Mouse (Mus musculus) stomach, postnatal 0 days (tissue): ENCODE measurements around the gene Defb20. TPM values are rescaled to one million over a fixed set of nuclear protein-coding genes. Genes with fewer than 3 reads are reported as not detected.

Source experiments
- ATAC-seq: fragments of 200-750 bp; cut with Nextera tagmentation; 2 replicates; pipeline ENCODE4 v1.8.0; 2017; ENCODE audit not compliant: low FRiP score, low TSS enrichment
- DNase-seq: peaks from one replicate; pipeline ENCODE4 v3.0.0-alpha.2; 2016; ENCODE audit warnings: low spot score
- H3K27ac ChIP-seq: fragments of 300-500 bp; sonication (generic); replicated peaks from 2 replicates; pipeline ENCODE4 v1.5.1; 2014; ENCODE audit warnings: mild to moderate bottlenecking, control low read depth
- H3K27me3 ChIP-seq: fragments of 300-500 bp; sonication (generic); 2 replicates; pipeline ENCODE4 v1.6.1; 2014; ENCODE audit warnings: low read length; ENCODE audit not compliant: control insufficient read depth, insufficient read depth
- H3K36me3 ChIP-seq: fragments of 300-500 bp; sonication (generic); 2 replicates; pipeline ENCODE4 v1.6.1; 2014; ENCODE audit warnings: low read length, mixed read lengths; ENCODE audit not compliant: control insufficient read depth, insufficient read depth
- H3K4me1 ChIP-seq: fragments of 300-500 bp; sonication (generic); replicated peaks from 2 replicates; pipeline ENCODE4 v1.6.1; 2014; ENCODE audit warnings: antibody characterized with exemption; ENCODE audit not compliant: control insufficient read depth, insufficient read depth
- H3K4me2 ChIP-seq: fragments of 300-500 bp; sonication (generic); replicated peaks from 2 replicates; pipeline ENCODE4 v1.6.1; 2014; ENCODE audit warnings: low read depth, mild to moderate bottlenecking, control low read depth, moderate library complexity
- H3K4me3 ChIP-seq: fragments of 300-500 bp; sonication (generic); 2 replicates; pipeline ENCODE4 v1.5.1; 2014; ENCODE audit warnings: low read depth, low read length, control low read depth
- H3K9ac ChIP-seq: fragments of 300-500 bp; sonication (generic); 2 replicates; pipeline ENCODE4 v1.6.1; 2014; ENCODE audit warnings: mild to moderate bottlenecking, low read length, control low read depth, mixed read lengths
- H3K9me3 ChIP-seq: fragments of 300-500 bp; sonication (generic); 2 replicates; pipeline ENCODE4 v1.6.1; 2016; ENCODE audit warnings: low read length; ENCODE audit not compliant: control insufficient read depth
- CTCF ChIP-seq: IDR thresholded peaks from 2 replicates; pipeline ENCODE4 v1.5.1; 2016; ENCODE audit warnings: antibody characterized with exemption, low read depth, mild to moderate bottlenecking, moderate library complexity
- EP300 ChIP-seq: optimal IDR thresholded peaks from 2 replicates; pipeline ENCODE3; 2016; ENCODE audit warnings: antibody characterized with exemption
- WGBS: fragments of 180-500 bp; shearing (Covaris S2); extraction: QIAGEN DNeasy Blood & Tissue Kit; methylation state at CpG from one replicate; pipeline ENCODE4 v1.1.7; 2014; 5-methylcytosine and 5-hydroxymethylcytosine counted together
- polyA plus RNA-seq: library from polyadenylated mRNA; unstranded; fragments of >200 nt; fragmentation: Nextera tagmentation; extraction: Ambion mirVana; gene quantifications from 2 replicates; pipeline ENCODE4 v1.2.1, GENCODE M21; 2015

Defb20 gene
- polyA plus RNA-seq, 1 experiment from 2014 or later: not detected

GRCm38 (mm10) chr2:152481726-152482125 lies 4.9 kb downstream of the Defb20 start:
- Histone ChIP-seq H3K36me3 (no peaks in the 10 kb centered on the region), H3K27me3 (no peaks in the 10 kb centered on the region), H3K4me2 (no peak overlapping the region), H3K4me1 (no peaks in the 10 kb centered on the region), H3K9me3 (no peaks in the 10 kb centered on the region), H3K4me3 (no peak overlapping the region), H3K27ac (no peak overlapping the region), H3K9ac (no peak overlapping the region)
- no peak for DNase-seq
- no peak for TF ChIP-seq EP300
- TF ChIP-seq CTCF: no peak
- WGBS: 89% methylated on average over 7 of the region's 7 CpGs
- ATAC-seq: no peak

GRCm38 (mm10) chr2:152487024-152487423 lies 10.2 kb downstream of the Defb20 start:
- H3K4me3 ChIP-seq: no peak overlapping the region
- no peaks in the 10 kb centered on the region for H3K4me1 ChIP-seq
- no peaks in the 10 kb centered on the region for H3K9me3 ChIP-seq
- no peak overlapping the region for H3K27ac ChIP-seq
- ATAC-seq (no peak), DNase-seq (no peak)
- TF ChIP-seq EP300 (no peak), CTCF (peak; percentile 46)
- 71% methylated on average over 2 of the region's 2 CpGs for WGBS
- no peaks in the 10 kb centered on the region for H3K36me3 ChIP-seq
- no peaks in the 10 kb centered on the region for H3K27me3 ChIP-seq
- H3K4me2 ChIP-seq: no peak overlapping the region
- H3K9ac ChIP-seq: no peak overlapping the region

GRCm38 (mm10) chr2:152490038-152490437 lies 13.2 kb downstream of the Defb20 start, which contains the start of gene Defb22:
Gene Defb22 (minus strand): TSS chr2:152490138.
- no peak within 1 kb of the TSS for H3K4me2 ChIP-seq
- no peaks in the 10 kb centered on the region for H3K9me3 ChIP-seq
- DNase-seq (no peak), ATAC-seq (no peak)
- no peak within 1 kb of the TSS for H3K4me3 ChIP-seq
- TF ChIP-seq EP300 (no peak), CTCF (no peak)
- no peaks in the 10 kb centered on the region for H3K36me3 ChIP-seq
- H3K4me1 ChIP-seq: no peaks in the 10 kb centered on the region
- no peak within 1 kb of the TSS for H3K27ac ChIP-seq
- no peaks in the 10 kb centered on the region for H3K27me3 ChIP-seq
- H3K9ac ChIP-seq: no peak within 1 kb of the TSS

GRCm38 (mm10) chr2:152493151-152493550 lies 16.3 kb downstream of the Defb20 start:
- no peaks in the 10 kb centered on the region for H3K36me3 ChIP-seq
- no peaks in the 10 kb centered on the region for H3K4me1 ChIP-seq
- H3K27me3 ChIP-seq: no peaks in the 10 kb centered on the region
- no peak for ATAC-seq
- WGBS: 65% methylated on average over 6 of the region's 6 CpGs
- H3K4me3 ChIP-seq: no peak overlapping the region
- no peak overlapping the region for H3K9ac ChIP-seq
- no peak for DNase-seq
- H3K27ac ChIP-seq: no peak overlapping the region
- no peaks in the 10 kb centered on the region for H3K9me3 ChIP-seq
- TF ChIP-seq EP300: no peak
- peak; percentile 19; the same call in 1 of the 2 replicates for TF ChIP-seq CTCF
- no peak overlapping the region for H3K4me2 ChIP-seq

- 66% methylated on average over 6 of the region's 6 CpGs for WGBS
- DNase-seq (no peak), ATAC-seq (no peak)
- no peaks in the 10 kb centered on the region for H3K36me3 ChIP-seq
- TF ChIP-seq CTCF (no peak), EP300 (no peak)
- no peak overlapping the region for H3K4me3 ChIP-seq
- no peak overlapping the region for H3K4me2 ChIP-seq
- no peaks in the 10 kb centered on the region for H3K27me3 ChIP-seq
- no peak overlapping the region for H3K9ac ChIP-seq
- no peak overlapping the region for H3K27ac ChIP-seq
- no peaks in the 10 kb centered on the region for H3K4me1 ChIP-seq
- H3K9me3 ChIP-seq: no peaks in the 10 kb centered on the region
Observed at GRCm38 (mm10) chr2:152498020-152498419, 21.2 kb downstream of the Defb20 start.

- Histone ChIP-seq H3K9ac (no peak overlapping the region), H3K4me1 (no peaks in the 10 kb centered on the region), H3K27ac (no peak overlapping the region), H3K4me3 (no peak overlapping the region), H3K27me3 (no peaks in the 10 kb centered on the region), H3K4me2 (no peak overlapping the region), H3K9me3 (no peaks in the 10 kb centered on the region), H3K36me3 (no peaks in the 10 kb centered on the region)
- ATAC-seq (no peak), DNase-seq (no peak)
- 58% methylated on average over 7 of the region's 7 CpGs for WGBS
- TF ChIP-seq CTCF (no peak), EP300 (no peak)
Observed at GRCm38 (mm10) chr2:152500204-152500862, 23.5 kb downstream of the Defb20 start.
